Mouse (Mus musculus): ENCODE measurements at regions not wholly inside any gene's neighbourhood (a gene's known extent, or its start where the extent isn't known, plus 50 kb on each side); places are given as distances from the start of the nearest gene placed in this dataset.

GRCm38 (mm10) chr7:31208237-31209054 is 52.8 kb upstream of the Gramd1a start:
- ATAC-seq (ENCODE audit: insufficient number of reproducible peaks, low FRiP score, low TSS enrichment), result peak; percentile 72

GRCm38 (mm10) chr7:31207563-31208236 is 52.0 kb upstream of the Gramd1a start:
- ATAC-seq (ENCODE audit: insufficient number of reproducible peaks, low FRiP score, low TSS enrichment), result no peak

All from cerebellum, adult (tissue).